Mouse (Mus musculus) left cerebral cortex, postnatal 10 days (tissue): ENCODE results near the gene Sost. TPM values are rescaled to one million over a fixed set of nuclear protein-coding genes. Genes with fewer than 3 reads are reported as not detected.
A peak's percentile ranks its signal among the peaks of the same experiment; 100 is the strongest.

Source experiments
- DNase-seq, 2 experiments: peaks; one replicate each; pipeline ENCODE4 v3.0.0; 2021 to 2022; ENCODE audit warnings: low spot score in 2 of 2, mixed read lengths in 1 of 2; ENCODE audit errors: extremely low spot score in 1 of 2
- intact Hi-C: fragments of 180-260 bp; cut with DNase I; formaldehyde crosslinking; loops from one replicate; pipeline ENCODE4 v1.15.1; 2025
- total RNA-seq, 2 experiments: library from RNA; stranded (reverse); gene quantifications; 2 replicates each; pipeline ENCODE4 v1.2.3; 2021

The Sost gene
- total RNA-seq, 2 experiments from 2014 or later = not detected

- intact Hi-C loops = loop anchor here (5.0 kb wide), 1 partner anchor 151 kb away; no protein-coding TSS in a partner anchor
- DNase-seq = peak in 1 of 2 experiments; percentile 57
Observed at GRCm38 (mm10) chr11:101963473-101964291, 3.1 kb downstream of the Sost start.

GRCm38 (mm10) chr11:101963043-101963442 is 3.8 kb downstream of the Sost start:
- DNase-seq = no peak
- intact Hi-C loops = loop anchor here (5.0 kb wide), 1 partner anchor 151 kb away; no protein-coding TSS in a partner anchor

- intact Hi-C loops = no loop called here
Observed at GRCm38 (mm10) chr11:101957476-101957875, 9.3 kb downstream of the Sost start.

GRCm38 (mm10) chr11:101953441-101953840 is 13.4 kb downstream of the Sost start:
- DNase-seq = no peak

More at GRCm38 (mm10) chr11:101957476-101957875, 9.3 kb downstream of the Sost start:
- DNase-seq = no peak

GRCm38 (mm10) chr11:101952541-101953341 is 14.1 kb downstream of the Sost start:
- intact Hi-C loops = no loop called here
- peak in 1 of 2 experiments; percentile 55 for DNase-seq

More at GRCm38 (mm10) chr11:101953441-101953840, 13.4 kb downstream of the Sost start:
- intact Hi-C loops = no loop called here

- intact Hi-C loops = no loop called here
- DNase-seq = no peak
Observed at GRCm38 (mm10) chr11:101950021-101950420, 16.8 kb downstream of the Sost start.

GRCm38 (mm10) chr11:101946525-101946924 is 20.3 kb downstream of the Sost start:
- no peak for DNase-seq
- intact Hi-C loops = no loop called here

GRCm38 (mm10) chr11:101943055-101943454 is 23.8 kb downstream of the Sost start:
- DNase-seq = no peak
- intact Hi-C loops = no loop called here

- DNase-seq = no peak
- intact Hi-C loops = no loop called here
Observed at GRCm38 (mm10) chr11:101937108-101937507, 29.7 kb downstream of the Sost start.

GRCm38 (mm10) chr11:101936421-101936820 is 30.4 kb downstream of the Sost start:
- no peak for DNase-seq
- intact Hi-C loops = no loop called here

GRCm38 (mm10) chr11:101935743-101936142 is 31.1 kb downstream of the Sost start:
- intact Hi-C loops = no loop called here
- no peak for DNase-seq

- intact Hi-C loops = no loop called here
- no peak for DNase-seq
Observed at GRCm38 (mm10) chr11:101931978-101932377, 34.8 kb downstream of the Sost start.

GRCm38 (mm10) chr11:101928030-101928762 is 38.6 kb downstream of the Sost start:
- peak in 1 of 2 experiments; percentile 44 for DNase-seq
- intact Hi-C loops = no loop called here

- peak in 1 of 2 experiments; percentile 55 for DNase-seq
- intact Hi-C loops = no loop called here
Observed at GRCm38 (mm10) chr11:101926951-101927589, 39.7 kb downstream of the Sost start.

- intact Hi-C loops = no loop called here
- DNase-seq = no peak
Observed at GRCm38 (mm10) chr11:101925636-101926035, 41.2 kb downstream of the Sost start.

GRCm38 (mm10) chr11:101924441-101924976 is 42.3 kb downstream of the Sost start:
- no peak for DNase-seq
- intact Hi-C loops = no loop called here

- intact Hi-C loops = no loop called here
- no peak for DNase-seq
Observed at GRCm38 (mm10) chr11:101923988-101924387, 42.8 kb downstream of the Sost start.

GRCm38 (mm10) chr11:101921361-101921952 is 45.4 kb downstream of the Sost start:
- peak in 1 of 2 experiments; percentile 31 for DNase-seq
- intact Hi-C loops = loop anchor here (1.0 kb wide), 1 partner anchor 47 kb away; no protein-coding TSS in a partner anchor
